Mouse (Mus musculus): ENCODE results near the gene Gm9507.

GRCm38 (mm10) chr10:77769727-77770126 is 41.9 kb downstream of the Gm9507 start:
- no peak for TF ChIP-seq CTCF (IDR thresholded peaks at IDR 0.05; ENCODE audit: borderline replicate concordance, insufficient read depth, low read length)
- no peak for TF ChIP-seq POLR2A (IDR thresholded peaks at IDR 0.05; ENCODE audit: low read depth, low read length)
